Mouse (Mus musculus): ENCODE results near the gene Mgll.

Mgll gene

DNA sequence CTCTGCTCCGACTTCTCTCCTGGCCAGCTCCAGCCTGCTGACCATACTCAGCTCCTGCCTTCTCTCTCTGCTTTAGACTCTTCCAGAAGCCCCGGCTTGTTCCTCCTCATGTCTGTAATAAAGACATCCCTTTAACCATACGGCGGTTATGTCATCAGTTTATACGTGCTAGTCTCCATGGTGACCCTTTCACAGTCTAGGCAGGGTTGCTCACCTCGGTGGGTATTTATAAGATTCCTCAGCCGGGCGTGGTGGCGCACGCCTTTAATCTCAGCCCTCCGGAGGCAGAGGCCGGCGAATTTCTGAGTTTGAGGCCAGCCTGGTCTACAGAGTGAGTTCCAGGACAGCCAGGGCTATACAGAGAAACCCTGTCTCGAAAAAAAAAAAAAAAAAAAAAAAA, 51.1 kb downstream of the Mgll start:
- DNase-seq: no peak

- no peak for DNase-seq
Observed at GRCm38 (mm10) chr6:88776336-88776923, 52.2 kb downstream of the Mgll start.

GRCm38 (mm10) chr6:88776964-88777363, 52.8 kb downstream of the Mgll start:
- DNase-seq: no peak

DNA sequence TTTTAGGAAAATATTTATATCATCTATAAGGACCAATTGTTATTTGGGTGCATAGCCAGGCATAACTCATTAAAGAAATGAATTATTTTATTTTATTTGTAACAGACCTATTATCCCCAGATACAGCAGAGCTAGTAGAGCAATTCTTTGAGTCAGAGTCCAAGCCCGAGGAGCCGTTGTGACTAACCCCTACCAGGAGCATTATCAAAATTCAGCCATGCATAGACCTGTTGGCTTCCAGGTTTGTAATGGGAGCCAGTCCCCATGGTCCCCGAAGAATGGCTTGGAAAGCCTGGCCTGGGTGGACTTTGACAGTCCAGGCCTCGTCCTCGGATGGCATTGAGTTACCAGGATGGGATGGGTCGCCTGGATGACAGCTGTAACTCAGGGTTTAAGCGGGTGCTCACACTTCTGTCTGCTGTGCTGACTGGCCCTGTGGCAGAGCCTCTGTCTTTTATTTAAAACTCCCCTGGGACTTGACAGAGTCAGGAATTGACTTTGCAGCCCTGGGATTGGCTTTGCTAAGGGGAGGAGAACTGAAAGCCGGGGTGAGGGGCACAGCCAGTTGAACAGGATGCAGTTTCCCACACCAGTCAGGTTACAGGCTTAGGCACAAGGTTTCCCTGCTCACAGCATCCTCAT, 54.0 kb downstream of the Mgll start:
- DNase-seq: no peak

GRCm38 (mm10) chr6:88779755-88780154, 55.5 kb downstream of the Mgll start:
- no peak for DNase-seq

DNA sequence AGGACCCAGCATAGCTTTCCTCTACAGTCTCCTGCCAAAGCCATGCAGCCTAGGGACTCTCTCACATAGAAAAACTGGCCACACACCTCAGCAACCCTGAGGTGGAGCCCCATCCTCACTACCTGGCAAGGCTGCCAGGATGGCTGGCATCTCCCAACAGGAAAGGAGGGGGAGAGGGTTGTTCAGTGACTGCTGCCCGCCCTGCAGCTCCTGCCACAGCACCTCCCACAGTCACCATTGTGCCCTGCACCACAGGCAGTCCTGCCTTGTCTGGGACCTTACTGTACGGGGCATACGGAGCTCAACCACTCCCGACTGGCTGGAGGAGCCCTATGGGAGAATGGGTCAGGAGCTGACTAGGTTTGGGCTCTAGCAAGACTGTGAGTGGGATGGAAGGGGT, 57.7 kb downstream of the Mgll start:
- no peak for DNase-seq

DNA sequence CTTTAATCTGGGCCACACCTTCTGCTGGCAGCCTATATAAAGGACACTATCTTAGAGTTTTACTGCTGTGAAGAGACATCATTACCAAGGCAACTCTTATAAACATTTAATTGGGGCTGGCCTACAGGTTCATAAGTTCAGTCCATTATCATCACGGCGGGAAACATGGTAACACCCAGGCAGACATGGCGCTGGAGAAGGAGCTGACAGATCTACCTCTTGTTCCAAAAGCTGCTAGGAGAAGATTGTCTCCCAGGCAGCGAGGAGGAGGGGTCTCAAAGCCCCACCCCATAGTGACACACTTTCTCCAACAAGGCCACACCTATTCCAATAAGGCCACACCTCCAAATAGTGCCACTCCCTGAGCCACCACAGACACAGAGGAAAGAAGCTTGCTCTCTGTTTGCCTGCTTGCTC, 58.8 kb downstream of the Mgll start:
- DNase-seq: peak; percentile 91

GRCm38 (mm10) chr6:88784691-88785173, 60.5 kb downstream of the Mgll start:
- no peak for DNase-seq

- no peak for DNase-seq
Observed at GRCm38 (mm10) chr6:88785331-88785730, 61.1 kb downstream of the Mgll start.

- DNase-seq: no peak
Observed at GRCm38 (mm10) chr6:88785781-88786542, 61.8 kb downstream of the Mgll start.

GRCm38 (mm10) chr6:88786732-88787445, 62.7 kb downstream of the Mgll start:
- DNase-seq: no peak

- peak; percentile 22 for DNase-seq
Observed at GRCm38 (mm10) chr6:88787496-88787895, 63.3 kb downstream of the Mgll start.

GRCm38 (mm10) chr6:88788219-88788618, 64.0 kb downstream of the Mgll start:
- DNase-seq: no peak

DNA sequence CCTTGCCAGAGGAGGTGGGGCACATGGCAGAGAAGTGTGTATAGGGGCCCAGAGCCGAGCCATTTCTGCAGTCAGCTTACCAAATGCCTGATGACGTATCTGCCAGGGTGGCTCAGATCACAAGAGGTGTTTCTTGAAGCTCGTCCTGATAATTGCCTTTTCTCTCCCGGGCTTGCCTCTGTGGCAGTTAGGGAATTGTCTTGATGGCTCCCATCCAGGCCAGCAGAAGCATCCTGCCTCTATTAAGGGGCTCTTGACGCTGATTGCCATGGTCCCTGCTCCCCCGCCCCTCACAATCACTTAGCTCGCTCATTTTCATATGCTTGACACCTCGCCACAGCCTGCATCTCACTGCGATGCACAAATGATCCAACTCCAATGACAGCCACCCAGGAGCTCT, 67.1 kb downstream of the Mgll start:
- no peak for DNase-seq

DNA sequence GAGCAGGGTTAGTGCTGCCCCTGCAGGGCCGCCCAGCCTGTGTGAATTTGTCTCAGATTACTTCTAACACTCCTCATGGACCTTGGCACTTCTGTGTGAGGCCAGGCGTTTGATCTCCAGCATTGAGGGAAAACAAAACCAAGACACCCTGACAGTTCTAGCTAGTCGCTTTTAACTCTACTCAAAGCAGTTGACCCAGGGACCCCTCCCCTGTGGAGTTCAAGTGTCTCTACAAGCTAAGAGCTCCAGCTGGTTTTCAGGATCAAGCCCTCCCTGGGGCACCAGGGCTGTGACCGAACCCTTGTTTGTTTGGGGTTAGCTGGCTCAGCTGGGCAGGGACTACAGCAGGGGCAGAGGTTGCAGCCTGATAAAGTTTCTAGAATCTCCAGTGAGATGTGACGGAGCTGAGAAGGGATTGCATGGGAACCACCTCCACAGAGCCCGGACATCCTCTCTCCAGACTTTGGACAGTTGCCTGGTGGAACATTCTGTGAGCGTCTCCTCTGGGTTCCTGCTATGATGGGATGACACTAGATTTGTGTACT, 68.0 kb downstream of the Mgll start:
- no peak for DNase-seq

GRCm38 (mm10) chr6:88793243-88793642, 69.0 kb downstream of the Mgll start:
- DNase-seq: no peak

DNA sequence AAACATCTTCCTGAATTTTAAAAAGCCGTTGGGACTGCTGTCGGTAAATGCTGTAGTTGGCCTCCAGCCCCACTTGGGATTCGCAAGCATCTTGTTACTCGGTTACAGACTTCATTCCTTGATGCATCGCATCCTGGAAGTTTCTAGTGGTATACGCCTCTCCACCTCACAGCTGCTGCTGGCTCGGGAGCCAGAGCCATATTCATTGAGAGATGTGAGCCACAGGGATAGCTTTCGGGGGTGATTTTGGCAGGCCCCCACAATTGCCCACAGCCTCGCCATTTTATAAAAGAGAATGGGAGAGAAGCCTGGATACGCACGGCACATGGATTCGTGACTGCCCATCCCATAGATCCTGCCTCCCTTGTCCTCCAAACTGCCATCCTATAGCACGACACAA, 69.7 kb downstream of the Mgll start:
- DNase-seq: no peak

DNA sequence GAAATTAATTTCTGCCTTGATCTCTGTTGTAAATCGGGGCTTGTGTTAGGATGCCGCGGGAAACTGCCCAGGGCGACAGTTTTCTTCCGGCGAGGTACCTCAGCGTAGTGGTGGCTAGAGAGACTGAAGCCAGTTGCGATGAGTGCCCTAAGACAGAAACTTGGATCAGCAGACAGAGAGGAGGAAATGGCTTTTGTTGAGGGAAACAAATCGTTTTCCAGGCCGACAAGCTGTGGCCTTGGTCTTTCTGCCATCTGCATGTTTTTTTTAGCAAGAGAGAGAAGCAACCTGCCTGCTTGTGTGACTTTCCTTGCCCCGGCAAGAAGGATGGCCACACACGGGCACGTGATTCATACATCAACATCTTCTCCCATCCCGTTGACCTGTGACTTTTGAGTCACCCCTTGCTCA, 70.4 kb downstream of the Mgll start:
- DNase-seq: no peak

DNA sequence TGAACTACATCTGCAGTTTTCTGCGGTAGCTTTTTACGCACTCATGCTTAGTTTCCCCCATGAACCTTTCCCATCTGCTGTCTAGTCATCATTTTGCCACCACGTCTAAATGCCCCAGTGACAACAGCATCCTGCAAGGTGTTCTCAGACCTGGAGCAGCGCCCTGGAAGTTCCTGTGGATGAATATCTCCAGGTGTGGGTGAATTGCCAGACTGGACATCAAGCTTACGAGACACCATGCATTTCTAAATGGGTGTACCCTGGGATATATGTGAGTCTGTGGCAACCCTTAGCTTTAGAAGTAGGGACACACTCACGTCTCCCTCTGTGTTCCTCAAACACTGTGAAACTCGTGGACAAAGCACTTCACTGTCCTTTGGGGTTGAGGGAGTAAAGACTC, 76.0 kb downstream of the Mgll start:
- no peak for DNase-seq

- DNase-seq: no peak
Observed at GRCm38 (mm10) chr6:88800735-88801134, 76.5 kb downstream of the Mgll start.

DNA sequence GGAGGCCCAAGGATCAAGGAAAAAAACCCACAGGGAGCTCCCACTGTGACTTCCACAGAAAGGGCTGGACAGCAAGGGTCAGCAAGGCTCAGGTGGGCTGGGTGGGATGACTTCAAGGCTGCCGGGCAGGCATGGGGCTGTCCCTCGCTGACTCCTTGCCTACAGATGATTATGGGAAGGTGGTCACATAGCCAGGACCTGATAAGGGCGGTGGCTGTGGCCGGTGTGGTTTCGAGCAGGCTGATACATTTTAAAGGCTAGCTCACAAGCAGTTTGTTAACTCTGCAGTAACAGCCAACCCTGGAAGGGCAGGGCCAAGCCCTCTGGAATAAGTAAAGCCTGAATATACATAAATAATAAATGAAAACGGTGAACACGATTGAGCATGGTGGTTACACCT, 78.8 kb downstream of the Mgll start:
- DNase-seq: peak; percentile 77

GRCm38 (mm10) chr6:88803957-88804695, 79.9 kb downstream of the Mgll start:
- DNase-seq: peak; percentile 58

Data from liver (tissue).